Mouse (Mus musculus) C2C12 (cell line): ENCODE results near the gene St6galnac5.

Source experiments
- CTCF ChIP-seq: IDR thresholded peaks from one replicate; pipeline ENCODE4 v1.5.1; 2011; ENCODE audit not compliant: control insufficient read depth, insufficient read depth, insufficient read length
- MAX ChIP-seq: IDR thresholded peaks from one replicate; pipeline ENCODE4 v1.6.1; 2011; ENCODE audit warnings: mild to moderate bottlenecking, control low read depth

- TF ChIP-seq CTCF (no peak), MAX (no peak)
These were observed 31.1 kb downstream of the St6galnac5 start for GRCm38 (mm10) chr3:152950914-152951313.
